Mouse (Mus musculus) stomach, postnatal 0 days (tissue): ENCODE results near the gene Cxcl15. TPM values are rescaled to one million over a fixed set of nuclear protein-coding genes. Genes with fewer than 3 reads are reported as not detected.

Experiments used
- ATAC-seq: fragments of 200-750 bp; cut with Nextera tagmentation; 2 replicates; pipeline ENCODE4 v1.8.0; 2017; ENCODE audit not compliant: low FRiP score, low TSS enrichment
- DNase-seq: peaks from one replicate; pipeline ENCODE4 v3.0.0-alpha.2; 2016; ENCODE audit warnings: low spot score
- H3K27ac ChIP-seq: fragments of 300-500 bp; sonication (generic); replicated peaks from 2 replicates; pipeline ENCODE4 v1.5.1; 2014; ENCODE audit warnings: mild to moderate bottlenecking, control low read depth
- H3K27me3 ChIP-seq: fragments of 300-500 bp; sonication (generic); 2 replicates; pipeline ENCODE4 v1.6.1; 2014; ENCODE audit warnings: low read length; ENCODE audit not compliant: control insufficient read depth, insufficient read depth
- H3K36me3 ChIP-seq: fragments of 300-500 bp; sonication (generic); 2 replicates; pipeline ENCODE4 v1.6.1; 2014; ENCODE audit warnings: low read length, mixed read lengths; ENCODE audit not compliant: control insufficient read depth, insufficient read depth
- H3K4me1 ChIP-seq: fragments of 300-500 bp; sonication (generic); replicated peaks from 2 replicates; pipeline ENCODE4 v1.6.1; 2014; ENCODE audit warnings: antibody characterized with exemption; ENCODE audit not compliant: control insufficient read depth, insufficient read depth
- H3K4me2 ChIP-seq: fragments of 300-500 bp; sonication (generic); replicated peaks from 2 replicates; pipeline ENCODE4 v1.6.1; 2014; ENCODE audit warnings: low read depth, mild to moderate bottlenecking, control low read depth, moderate library complexity
- H3K4me3 ChIP-seq: fragments of 300-500 bp; sonication (generic); 2 replicates; pipeline ENCODE4 v1.5.1; 2014; ENCODE audit warnings: low read depth, low read length, control low read depth
- H3K9ac ChIP-seq: fragments of 300-500 bp; sonication (generic); 2 replicates; pipeline ENCODE4 v1.6.1; 2014; ENCODE audit warnings: mild to moderate bottlenecking, low read length, control low read depth, mixed read lengths
- H3K9me3 ChIP-seq: fragments of 300-500 bp; sonication (generic); 2 replicates; pipeline ENCODE4 v1.6.1; 2016; ENCODE audit warnings: low read length; ENCODE audit not compliant: control insufficient read depth
- CTCF ChIP-seq: IDR thresholded peaks from 2 replicates; pipeline ENCODE4 v1.5.1; 2016; ENCODE audit warnings: antibody characterized with exemption, low read depth, mild to moderate bottlenecking, moderate library complexity
- EP300 ChIP-seq: optimal IDR thresholded peaks from 2 replicates; pipeline ENCODE3; 2016; ENCODE audit warnings: antibody characterized with exemption
- WGBS: fragments of 180-500 bp; shearing (Covaris S2); extraction: QIAGEN DNeasy Blood & Tissue Kit; methylation state at CpG from one replicate; pipeline ENCODE4 v1.1.7; 2014; 5-methylcytosine and 5-hydroxymethylcytosine counted together
- polyA plus RNA-seq: library from polyadenylated mRNA; unstranded; fragments of >200 nt; fragmentation: Nextera tagmentation; extraction: Ambion mirVana; gene quantifications from 2 replicates; pipeline ENCODE4 v1.2.1, GENCODE M21; 2015

The Cxcl15 gene
- polyA plus RNA-seq, 1 experiment from 2014 or later, result 0.70 TPM

DNA sequence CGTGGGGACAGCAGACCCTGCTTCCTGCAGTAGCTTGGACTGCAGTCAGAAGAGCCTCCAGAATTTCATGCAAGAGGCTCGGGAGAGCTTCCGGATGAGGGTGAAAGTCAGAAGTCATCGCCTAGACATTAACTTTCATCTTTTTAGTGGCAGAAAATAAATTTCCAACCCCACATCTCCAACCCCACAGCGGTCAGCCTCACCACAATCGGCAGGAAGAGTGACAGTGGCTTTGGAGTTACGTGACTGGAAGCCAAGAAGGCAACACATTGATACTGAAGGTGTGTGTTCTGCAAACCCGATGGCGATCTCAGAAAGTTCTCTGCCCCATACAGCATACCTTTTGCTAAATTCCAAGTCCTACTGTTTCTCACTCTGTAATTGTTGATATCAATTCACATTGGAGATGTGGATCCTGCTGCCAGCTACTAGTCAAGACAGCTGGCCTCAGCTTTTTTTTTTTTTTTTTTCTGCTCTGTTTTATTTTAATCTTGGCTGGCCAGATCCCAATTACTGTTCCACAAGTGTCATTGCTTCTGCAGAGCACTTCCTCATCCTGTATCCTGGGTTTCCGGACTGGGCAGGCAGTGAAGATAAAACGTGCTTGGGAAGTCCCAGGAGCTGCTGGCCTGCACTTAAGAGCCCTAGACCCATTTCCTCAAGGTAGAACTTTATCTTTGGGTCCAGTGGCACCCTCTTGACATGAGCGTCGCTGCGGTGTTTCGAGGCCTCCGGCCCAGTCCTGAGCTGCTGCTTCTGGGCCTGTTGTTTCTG, 22.3 kb upstream of the Cxcl15 start, which contains the start of gene Pf4:
Gene Pf4 (plus strand): TSS at position 556 of the 774 bp plus-strand sequence.
- no peak for DNase-seq
- no peak within 1 kb of the TSS for H3K4me3 ChIP-seq
- no peaks in the 10 kb centered on the region for H3K27me3 ChIP-seq
- no peak within 1 kb of the TSS for H3K27ac ChIP-seq
- no peaks in the 10 kb centered on the region for H3K36me3 ChIP-seq
- TF ChIP-seq CTCF (no peak), EP300 (no peak)
- H3K9ac ChIP-seq, result no peak within 1 kb of the TSS
- no peaks in the 10 kb centered on the region for H3K4me1 ChIP-seq
- WGBS, result 72% methylated on average over 16 of the region's 16 CpGs
- no peaks in the 10 kb centered on the region for H3K9me3 ChIP-seq
- ATAC-seq, result no peak
- no peak within 1 kb of the TSS for H3K4me2 ChIP-seq

DNA sequence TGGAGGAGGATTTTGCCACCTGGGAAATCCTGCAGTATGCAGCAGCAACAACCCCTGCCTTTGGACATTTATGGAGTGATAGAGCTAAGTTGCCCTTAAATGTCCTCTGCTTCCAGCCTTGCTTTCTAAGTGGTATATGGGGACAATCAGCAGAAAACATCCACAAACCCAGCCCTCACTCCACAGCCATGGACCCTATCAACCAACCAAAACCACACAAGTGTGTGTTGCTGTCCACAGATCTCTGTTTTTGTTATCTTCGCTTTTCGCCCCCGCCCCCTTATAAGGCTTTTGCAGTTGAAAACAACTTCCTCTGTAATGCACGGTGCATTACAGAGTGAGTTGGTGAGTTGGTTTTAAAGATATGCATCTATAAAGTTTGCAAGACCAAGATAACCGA, 18.8 kb upstream of the Cxcl15 start:
- TF ChIP-seq EP300 (no peak), CTCF (no peak)
- Histone ChIP-seq H3K9me3 (no peaks in the 10 kb centered on the region), H3K36me3 (no peaks in the 10 kb centered on the region), H3K27me3 (no peaks in the 10 kb centered on the region), H3K9ac (no peak overlapping the region), H3K4me3 (no peak overlapping the region), H3K27ac (no peak overlapping the region), H3K4me1 (no peaks in the 10 kb centered on the region), H3K4me2 (no peak overlapping the region)
- DNase-seq (no peak), ATAC-seq (no peak)
- WGBS, result 85% methylated on average over 5 of the region's 5 CpGs

DNA sequence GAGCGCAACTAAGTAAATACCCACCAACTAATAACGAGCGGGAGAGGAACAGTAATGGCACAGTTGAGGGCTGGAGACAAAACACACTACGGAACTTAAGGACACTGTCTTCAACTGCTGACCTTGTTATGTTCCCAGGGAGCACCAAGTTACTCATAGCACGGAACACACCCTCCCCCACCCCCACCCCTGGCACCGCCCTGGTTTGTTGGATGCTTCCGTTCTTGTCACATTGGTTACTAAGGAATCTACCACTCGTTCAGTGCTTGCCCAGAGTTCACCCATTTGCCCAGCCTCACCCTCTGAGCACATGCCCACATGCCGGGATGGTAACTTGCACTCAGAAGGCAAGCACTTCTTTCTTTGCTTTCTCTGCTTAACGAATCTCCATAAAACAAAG, 16.7 kb upstream of the Cxcl15 start:
- no peak overlapping the region for H3K4me3 ChIP-seq
- no peak overlapping the region for H3K4me2 ChIP-seq
- ATAC-seq (no peak), DNase-seq (no peak)
- 81% methylated on average over 10 of the region's 10 CpGs for WGBS
- no peaks in the 10 kb centered on the region for H3K36me3 ChIP-seq
- H3K27ac ChIP-seq, result no peak overlapping the region
- no peaks in the 10 kb centered on the region for H3K27me3 ChIP-seq
- H3K9ac ChIP-seq, result no peak overlapping the region
- no peak for TF ChIP-seq CTCF
- TF ChIP-seq EP300, result no peak
- no peaks in the 10 kb centered on the region for H3K9me3 ChIP-seq
- no peaks in the 10 kb centered on the region for H3K4me1 ChIP-seq

DNA sequence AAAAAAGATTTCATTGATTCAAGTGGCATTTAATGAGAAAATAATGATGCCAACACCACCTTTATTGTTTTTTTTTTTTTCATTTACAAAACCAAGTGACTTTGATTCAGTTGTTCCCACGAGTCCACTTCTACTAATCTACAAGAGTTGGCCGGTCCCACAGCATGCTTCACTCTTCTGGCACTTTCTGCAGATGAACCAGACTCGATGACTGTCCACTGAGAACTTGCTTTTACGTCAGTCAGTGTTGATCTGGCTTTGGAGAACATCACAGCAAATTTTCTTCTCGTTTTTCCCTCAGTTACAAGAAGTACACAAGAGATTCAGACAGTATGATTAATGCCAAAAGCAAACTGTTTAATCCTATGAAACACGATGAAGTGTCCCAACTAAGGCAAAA, 15.5 kb upstream of the Cxcl15 start:
- ATAC-seq, result no peak
- Histone ChIP-seq H3K27me3 (no peaks in the 10 kb centered on the region), H3K4me1 (no peaks in the 10 kb centered on the region), H3K27ac (no peak overlapping the region), H3K36me3 (no peaks in the 10 kb centered on the region), H3K4me2 (no peak overlapping the region), H3K9me3 (no peaks in the 10 kb centered on the region), H3K9ac (no peak overlapping the region), H3K4me3 (no peak overlapping the region)
- 60% methylated on average over 6 of the region's 6 CpGs for WGBS
- no peak for TF ChIP-seq CTCF
- TF ChIP-seq EP300, result no peak
- no peak for DNase-seq

DNA sequence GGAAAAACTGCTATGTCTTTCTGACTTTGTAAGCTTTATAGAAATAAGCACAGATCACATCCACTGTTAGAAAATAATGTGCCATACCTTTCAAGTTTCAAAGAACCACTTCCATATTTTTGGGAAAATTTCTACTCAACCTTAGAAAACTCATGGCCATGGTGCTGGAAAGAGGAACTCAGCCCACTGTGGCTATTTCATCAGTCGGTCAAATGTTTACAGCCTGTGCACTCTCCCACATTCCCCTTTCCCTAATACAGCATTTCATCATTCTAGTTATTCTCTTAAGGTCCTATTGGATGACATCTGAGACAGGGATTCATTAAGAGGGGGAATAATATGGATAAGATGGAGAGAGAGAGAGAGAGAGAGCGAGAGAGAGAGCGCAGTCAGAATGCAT, 10.6 kb upstream of the Cxcl15 start:
- TF ChIP-seq CTCF, result no peak
- no peak for TF ChIP-seq EP300
- WGBS, result 77% methylated on average over 3 of the region's 3 CpGs
- ATAC-seq, result no peak
- H3K4me1 ChIP-seq, result no peaks in the 10 kb centered on the region
- H3K27me3 ChIP-seq, result no peaks in the 10 kb centered on the region
- no peak overlapping the region for H3K4me3 ChIP-seq
- H3K9me3 ChIP-seq, result no peaks in the 10 kb centered on the region
- H3K27ac ChIP-seq, result no peak overlapping the region
- no peak overlapping the region for H3K4me2 ChIP-seq
- no peak for DNase-seq
- H3K36me3 ChIP-seq, result no peaks in the 10 kb centered on the region
- H3K9ac ChIP-seq, result no peak overlapping the region
